Mouse (Mus musculus) thymus, adult 2 months (tissue): Measurements from ENCODE around the gene Tbc1d10c.

Source experiments
- CTCF ChIP-seq: fragments of 200-500 bp; IDR thresholded peaks from 2 replicates; pipeline ENCODE4 v1.5.1; 2012; ENCODE audit warnings: mild to moderate bottlenecking, control low read depth, low read length, moderate library complexity, borderline replicate concordance; ENCODE audit not compliant: control insufficient read depth, poor library complexity, insufficient read depth; ENCODE audit errors: extremely low read depth
- POLR2A ChIP-seq: fragments of 200-500 bp; IDR thresholded peaks from 2 replicates; pipeline ENCODE4 v1.6.1; 2012; ENCODE audit warnings: mild to moderate bottlenecking, low read length, control low read depth, moderate library complexity; ENCODE audit not compliant: control insufficient read depth, poor library complexity, insufficient read depth; ENCODE audit errors: extremely low read depth

GRCm38 (mm10) chr19:4151898-4152297 lies 39.2 kb downstream of the Tbc1d10c start:
- TF ChIP-seq POLR2A, result no peak
- TF ChIP-seq CTCF, result no peak
